Mouse (Mus musculus) mature B cell (primary cell): ENCODE measurements around the gene Dhdh.

Experiments used
- in situ Hi-C: fragments of 300-500 bp; cut with MboI; formaldehyde crosslinking; loops from 2 replicates; pipeline ENCODE4 v1.14.3; 2019

Gene Dhdh

DNA sequence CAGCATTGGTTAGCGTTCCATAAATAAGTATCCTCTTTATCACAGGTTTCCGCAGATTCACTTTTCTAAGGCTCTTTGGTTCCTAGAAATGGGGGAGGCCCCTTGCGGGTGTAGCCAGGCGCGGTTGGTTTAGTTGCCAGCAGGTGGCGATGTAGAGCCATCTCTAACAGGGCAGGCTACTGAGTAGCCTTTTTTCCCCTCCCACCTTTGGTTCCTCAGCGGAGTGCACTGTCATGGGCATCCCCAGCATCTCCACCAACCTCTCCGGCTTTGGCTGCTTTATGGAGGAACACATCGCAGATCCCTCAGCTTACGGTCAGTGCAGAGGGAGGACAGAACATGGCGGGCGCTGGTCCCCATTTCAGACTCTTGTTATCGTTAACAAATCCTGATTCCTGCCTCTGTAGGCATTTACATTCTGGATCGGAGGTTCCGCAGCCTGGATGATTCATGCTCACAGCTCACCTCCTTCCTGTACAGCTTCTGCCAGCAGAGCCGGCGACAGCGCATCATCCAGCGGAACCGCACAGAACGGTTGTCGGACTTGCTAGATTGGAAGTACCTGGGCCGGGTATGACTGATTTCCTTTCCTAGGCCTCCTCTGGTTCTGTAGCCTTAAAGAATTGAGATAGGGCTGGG, 37.1 kb downstream of the Dhdh start:
- in situ Hi-C loops, result loop anchor here (5.0 kb wide), 1 partner anchor 111 kb away; no protein-coding TSS in a partner anchor

DNA sequence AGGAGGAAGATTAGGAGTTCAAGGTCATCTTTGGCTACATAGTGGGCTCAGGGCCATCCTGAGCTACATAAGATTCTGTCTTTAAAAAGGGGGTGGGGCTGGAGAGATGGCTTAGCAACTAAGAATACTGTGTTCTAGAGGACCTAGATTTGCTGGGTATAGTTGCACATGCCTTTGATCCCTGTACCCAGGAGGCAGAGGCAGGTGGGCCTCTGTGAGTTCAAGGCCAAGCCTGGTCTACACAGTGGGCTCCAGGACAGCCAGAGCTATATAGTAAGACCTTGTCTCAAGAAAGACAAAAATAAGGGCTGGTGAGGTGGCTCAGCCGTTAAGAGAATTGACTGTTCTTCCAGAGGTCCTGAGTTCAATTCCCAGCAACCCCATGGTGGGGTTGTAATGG, 38.6 kb downstream of the Dhdh start:
- in situ Hi-C loops, result loop anchor here (5.0 kb wide), 1 partner anchor 112 kb away; no protein-coding TSS in a partner anchor

DNA sequence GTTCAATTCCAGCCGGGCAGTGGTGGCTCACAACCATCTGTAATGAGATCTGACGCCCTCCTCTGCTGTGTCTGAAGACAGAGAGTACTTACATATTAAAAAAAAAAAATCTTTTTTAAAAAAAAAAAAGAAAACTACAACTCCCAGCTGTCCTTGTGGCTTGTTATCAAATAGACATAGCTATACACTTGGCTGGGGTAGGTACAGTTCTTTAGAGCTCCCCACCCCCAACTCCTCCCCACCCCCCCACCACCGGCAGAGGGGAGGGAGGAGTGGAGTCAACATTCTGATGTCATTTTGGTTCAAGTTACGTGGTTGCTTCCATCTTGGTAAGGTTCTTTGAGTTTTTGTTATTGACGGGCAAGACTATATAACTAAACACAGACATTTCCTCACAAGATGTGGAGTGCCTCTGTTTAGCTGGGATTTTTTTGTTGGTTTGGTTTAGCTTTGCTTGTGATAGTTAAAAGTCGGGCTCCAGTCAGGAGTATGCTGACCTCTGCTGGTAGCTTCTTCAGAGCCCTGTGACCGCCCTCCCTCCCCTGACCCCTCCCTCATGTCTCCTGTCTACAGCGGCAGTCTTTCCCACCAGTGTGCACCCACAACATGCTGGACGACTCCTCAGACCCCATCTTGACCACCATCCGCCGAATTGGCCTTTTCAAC, 41.1 kb downstream of the Dhdh start:
- in situ Hi-C loops, result no loop called here

DNA sequence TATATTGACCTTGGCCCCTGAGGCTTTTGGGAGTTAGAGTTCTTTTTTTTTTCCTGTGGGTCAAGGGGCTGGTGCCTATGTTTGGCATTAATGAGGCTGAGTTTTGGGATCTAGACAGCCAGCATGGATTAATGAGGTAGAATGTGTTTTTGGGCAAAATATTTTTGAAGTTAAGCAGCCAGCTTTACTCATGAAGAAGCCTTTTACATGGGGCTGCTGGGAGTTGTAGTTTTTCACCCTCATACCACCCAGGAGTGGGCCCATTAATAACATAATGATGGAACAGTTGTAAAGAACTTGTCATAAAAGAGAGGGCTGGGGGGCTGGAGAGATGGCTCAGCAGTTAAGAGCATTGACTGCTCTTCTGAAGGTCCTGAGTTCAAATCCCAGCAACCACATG, 42.0 kb downstream of the Dhdh start:
- in situ Hi-C loops, result no loop called here

DNA sequence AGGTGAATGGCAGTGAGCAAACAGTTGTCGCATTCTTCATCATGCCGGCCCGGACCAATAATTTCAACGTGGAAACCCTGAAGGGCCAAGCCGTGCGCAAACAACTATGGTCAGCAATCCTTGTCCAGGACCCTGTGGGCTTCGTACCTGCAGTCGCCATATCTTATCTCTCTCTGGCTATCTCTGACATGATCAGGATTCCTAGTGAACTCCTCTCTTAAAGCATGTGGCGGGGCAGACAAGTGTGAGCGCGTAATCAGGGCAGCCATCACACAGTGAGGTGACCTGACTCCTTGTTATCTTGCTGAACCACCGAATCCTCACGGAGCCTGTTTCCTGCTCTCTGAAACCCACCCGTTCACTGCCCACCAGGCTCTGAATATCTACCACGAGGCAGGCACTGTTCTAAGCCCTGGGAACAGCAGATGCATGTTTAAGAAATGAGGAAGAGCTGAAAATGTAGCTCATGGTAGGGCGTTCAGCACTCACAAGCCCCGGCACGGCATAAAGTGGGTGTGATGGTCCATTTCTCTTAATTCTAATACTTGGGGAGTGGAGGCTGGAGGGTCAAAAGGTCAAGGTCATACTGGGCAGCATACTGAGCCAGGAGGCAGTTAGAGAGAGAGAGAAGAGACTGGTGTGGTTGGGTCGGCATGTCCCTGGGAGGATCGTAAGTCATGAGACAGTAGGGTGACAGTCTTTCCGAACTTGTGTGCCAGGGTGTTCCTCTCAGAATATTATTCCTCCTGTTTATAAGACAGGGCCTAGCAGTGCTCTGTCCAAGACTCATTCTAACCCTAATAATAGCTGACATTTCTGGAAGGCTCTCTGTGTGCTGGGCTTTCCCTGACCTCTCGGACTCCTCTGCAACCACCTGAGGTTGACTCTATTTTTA, 44.8 kb downstream of the Dhdh start:
- in situ Hi-C loops, result no loop called here

DNA sequence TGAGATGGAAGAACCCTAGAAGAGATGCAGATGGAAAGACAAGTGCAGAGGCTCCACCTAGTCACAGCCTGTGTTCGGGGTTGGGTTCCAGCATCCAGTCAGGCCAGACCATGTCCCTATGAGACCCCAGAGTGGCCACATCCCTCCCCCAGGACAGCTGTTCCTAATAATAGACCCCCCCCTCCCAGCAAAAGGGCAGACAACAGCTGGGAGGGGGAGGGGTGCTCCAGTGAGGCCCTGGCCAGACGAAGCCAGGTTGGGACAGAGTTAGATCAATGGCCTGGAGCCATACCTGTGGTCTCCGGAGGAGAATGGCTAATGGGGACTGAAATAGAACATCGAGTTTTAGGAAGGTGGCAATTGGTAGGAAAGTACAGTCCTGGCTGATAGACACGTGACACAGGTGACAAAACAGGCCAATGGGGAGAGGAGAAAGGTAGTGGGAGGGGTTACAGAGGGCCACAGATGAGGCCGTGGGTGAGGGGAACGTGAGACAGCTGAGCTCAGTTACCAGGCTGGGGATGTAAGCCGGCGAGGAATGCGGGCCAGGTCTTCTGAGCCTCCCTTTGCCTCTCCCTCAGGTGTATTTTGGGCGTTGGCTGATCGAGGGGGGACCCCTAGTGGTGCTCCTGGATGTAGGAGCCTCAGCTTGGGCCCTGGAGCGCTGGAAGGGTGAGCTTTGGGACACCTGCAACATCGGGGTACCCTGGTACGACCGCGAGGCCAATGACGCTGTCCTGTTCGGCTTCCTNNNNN, 50.9 kb downstream of the Dhdh start, which contains the start of gene Ruvbl2:
Gene Ruvbl2, minus strand, starts transcription at position 576 of the 756 bp plus-strand sequence.
- in situ Hi-C loops, result no loop called here

DNA sequence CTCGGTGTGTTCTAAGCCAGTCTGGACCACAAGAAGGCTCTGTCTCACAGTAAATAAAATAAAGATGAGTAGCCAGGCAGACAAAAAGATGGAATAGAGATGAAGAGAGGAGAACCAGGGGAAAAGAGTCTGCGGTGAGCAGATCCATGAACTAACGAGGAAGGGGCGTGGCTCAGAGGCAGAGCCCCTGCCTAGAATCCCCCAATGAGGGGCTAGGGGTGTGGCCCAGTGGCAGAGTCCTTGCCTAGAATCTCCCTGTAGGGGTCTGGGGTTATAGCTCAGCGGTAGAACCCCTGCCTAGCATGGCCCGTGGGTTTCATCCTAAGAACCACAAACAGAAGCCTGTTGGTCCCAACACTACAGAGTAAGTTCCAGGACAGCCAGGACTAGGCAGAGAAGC, 51.6 kb downstream of the Dhdh start:
- in situ Hi-C loops, result no loop called here

DNA sequence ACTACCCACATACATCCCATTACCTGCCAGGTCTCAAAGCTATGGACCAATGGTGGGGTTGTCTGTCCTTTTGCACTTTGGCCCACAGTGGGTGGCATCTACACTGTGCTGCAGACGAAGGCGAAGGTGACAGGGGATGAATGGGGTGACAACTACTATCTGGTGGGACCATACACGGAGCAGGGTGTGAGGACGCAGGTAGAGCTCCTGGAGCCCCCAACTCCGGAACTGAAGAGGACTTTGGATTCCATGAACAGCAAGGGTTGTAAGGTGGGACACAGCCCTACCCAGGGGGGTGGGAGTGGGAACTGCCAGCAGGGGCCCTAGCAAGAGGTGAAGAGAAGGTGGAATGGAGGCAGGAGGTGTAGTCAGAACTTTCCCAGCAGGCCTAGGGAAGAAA, 52.2 kb downstream of the Dhdh start:
- in situ Hi-C loops, result no loop called here

DNA sequence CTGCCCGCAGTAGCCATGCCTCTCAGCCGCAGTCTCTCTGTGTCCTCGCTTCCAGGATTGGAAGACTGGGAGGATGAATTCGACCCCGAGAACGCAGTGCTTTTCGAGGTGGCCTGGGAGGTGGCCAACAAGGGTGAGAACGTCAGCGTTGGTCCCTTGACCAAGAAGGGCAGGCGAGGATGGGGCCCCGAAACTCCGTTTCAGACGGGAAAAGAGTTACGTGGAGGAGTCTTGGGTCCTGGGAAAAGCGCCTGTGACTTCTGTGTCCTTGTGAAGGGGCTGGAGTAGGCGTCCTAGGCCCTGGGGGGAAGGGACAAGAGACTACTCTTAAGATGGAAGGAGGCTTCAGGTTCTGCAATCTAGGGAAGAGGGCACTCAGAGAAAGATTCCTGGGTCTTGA, 53.6 kb downstream of the Dhdh start:
- in situ Hi-C loops, result no loop called here

DNA sequence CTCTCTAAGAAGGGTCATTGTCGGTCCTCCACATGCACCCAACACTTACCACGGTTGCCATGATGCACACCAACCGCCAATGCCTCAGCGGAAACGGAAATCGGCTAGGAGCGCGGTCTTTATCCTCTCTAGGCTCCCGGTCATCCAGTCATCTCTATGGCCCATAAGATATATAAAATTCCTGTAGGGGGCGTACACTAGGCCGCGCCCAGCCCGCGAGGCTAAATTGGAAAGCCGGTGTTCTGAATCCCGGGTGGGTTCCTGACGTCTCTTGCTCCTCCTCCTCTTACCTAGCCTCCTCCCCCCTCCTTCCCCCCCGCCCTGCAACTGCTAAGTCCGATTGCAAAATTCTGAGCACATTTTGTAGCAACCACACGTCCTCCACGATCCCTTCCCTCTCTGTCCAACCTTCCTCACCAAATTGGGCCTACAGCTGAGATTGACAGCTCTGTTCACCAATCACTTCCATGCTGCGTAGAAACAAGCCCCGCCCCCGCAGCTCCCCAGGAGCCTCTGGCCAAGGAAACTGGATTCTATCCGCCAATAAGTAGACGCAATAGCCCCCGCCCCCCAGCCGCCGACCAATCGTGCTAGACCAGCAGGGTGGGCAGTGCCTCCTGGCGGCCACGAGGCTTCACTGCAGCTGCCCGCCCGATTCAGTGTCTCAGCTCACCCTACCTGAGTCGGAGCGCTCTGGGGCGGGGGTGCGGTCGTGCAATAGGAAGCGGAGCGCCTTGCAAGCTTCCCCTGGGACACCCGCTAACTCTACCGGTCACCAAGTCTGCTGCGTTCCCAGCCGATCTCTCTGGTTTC, 54.2 kb downstream of the Dhdh start, which contains the start of gene Gys1:
Gene Gys1, plus strand, starts transcription at position 642 of the 813 bp plus-strand sequence.
- in situ Hi-C loops, result no loop called here

DNA sequence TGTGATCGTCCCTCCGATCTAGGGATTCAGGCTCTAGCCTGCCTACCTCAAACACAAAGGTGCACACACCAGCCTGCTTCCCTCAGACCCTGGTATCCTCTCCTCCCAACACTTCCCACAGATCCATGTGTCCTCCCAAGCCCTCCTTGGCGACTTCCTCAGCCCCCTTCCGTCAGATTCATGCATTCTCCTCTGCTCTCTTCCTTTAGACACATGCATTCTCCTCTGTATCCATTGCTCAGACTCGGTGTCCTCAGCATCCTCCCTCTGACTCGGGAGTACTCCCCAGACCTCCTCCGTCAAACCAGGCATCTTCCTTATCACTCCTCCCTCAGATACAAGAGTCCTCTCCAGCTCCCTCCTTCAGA, 54.8 kb downstream of the Dhdh start:
- in situ Hi-C loops, result no loop called here

DNA sequence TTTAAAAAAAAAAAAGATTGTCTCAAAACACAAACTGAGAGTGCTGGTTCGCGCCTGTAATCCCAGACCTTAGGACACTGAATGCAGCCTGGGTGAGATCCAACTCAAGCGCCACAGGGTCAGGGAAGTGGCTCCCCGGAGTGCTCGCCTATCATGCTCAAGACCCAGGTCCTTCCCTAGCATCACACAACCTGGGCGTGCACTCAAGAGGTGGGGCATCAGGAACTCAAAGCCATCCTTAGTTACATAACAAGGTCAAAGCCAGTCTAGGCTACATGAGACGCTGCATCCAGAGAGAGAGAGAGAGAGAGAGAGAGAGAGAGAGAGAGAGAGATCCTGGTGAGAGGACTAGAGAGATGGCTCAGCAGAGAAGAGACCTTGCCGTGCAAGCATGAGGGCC, 62.0 kb downstream of the Dhdh start:
- in situ Hi-C loops, result no loop called here

DNA sequence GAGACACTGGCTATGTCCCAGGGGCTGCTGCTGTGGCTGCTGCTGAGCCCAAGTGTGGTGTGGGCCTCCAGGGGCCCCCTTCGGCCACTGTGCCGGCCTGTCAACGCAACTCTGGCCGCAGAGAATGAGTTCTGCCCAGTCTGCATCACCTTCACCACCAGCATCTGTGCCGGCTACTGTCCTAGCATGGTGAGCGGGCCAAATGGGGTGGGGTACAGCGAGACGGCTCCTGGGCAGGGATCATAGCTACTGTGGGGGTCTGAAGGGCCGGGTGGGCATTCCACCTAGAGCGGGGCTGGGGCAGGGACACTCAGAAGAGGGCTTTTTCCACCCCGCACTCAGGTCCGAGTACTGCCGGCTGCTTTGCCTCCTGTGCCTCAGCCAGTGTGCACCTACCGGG, 67.4 kb downstream of the Dhdh start:
- in situ Hi-C loops, result no loop called here
